Mouse (Mus musculus) hindbrain, embryonic 13.5 days (tissue): Measurements from ENCODE around the gene Caly. TPM values are rescaled to one million over a fixed set of nuclear protein-coding genes. Genes with fewer than 3 reads are reported as not detected.

Experiments
- ATAC-seq: fragments of 200-750 bp; cut with Nextera tagmentation; 2 replicates; pipeline ENCODE4 v1.8.0; 2017; ENCODE audit warnings: moderate TSS enrichment; ENCODE audit not compliant: low FRiP score
- H3K27ac ChIP-seq: fragments of 300-500 bp; sonication (generic); 2 replicates; pipeline ENCODE4 v1.5.1; 2015; ENCODE audit warnings: inconsistent platforms, mild to moderate bottlenecking, moderate library complexity
- H3K27me3 ChIP-seq: fragments of 300-500 bp; sonication (generic); 2 replicates; pipeline ENCODE4 v1.6.1; 2015; ENCODE audit warnings: mild to moderate bottlenecking, inconsistent platforms
- H3K36me3 ChIP-seq: fragments of 300-500 bp; sonication (generic); 2 replicates; pipeline ENCODE4 v1.6.1; 2015; ENCODE audit warnings: mild to moderate bottlenecking, inconsistent platforms
- H3K4me1 ChIP-seq: fragments of 300-500 bp; sonication (generic); replicated peaks from 2 replicates; pipeline ENCODE4 v1.6.1; 2015; ENCODE audit warnings: inconsistent platforms
- H3K4me2 ChIP-seq: fragments of 300-500 bp; sonication (generic); 2 replicates; pipeline ENCODE4 v1.6.1; 2015; ENCODE audit warnings: inconsistent platforms, mild to moderate bottlenecking, moderate library complexity
- H3K4me3 ChIP-seq: fragments of 300-500 bp; sonication (generic); 2 replicates; pipeline ENCODE4 v1.5.1; 2015; ENCODE audit warnings: mild to moderate bottlenecking, inconsistent platforms
- H3K9ac ChIP-seq: fragments of 300-500 bp; sonication (generic); 2 replicates; pipeline ENCODE4 v1.6.1; 2015; ENCODE audit warnings: mild to moderate bottlenecking, inconsistent platforms
- H3K9me3 ChIP-seq: fragments of 300-500 bp; sonication (generic); 2 replicates; pipeline ENCODE4 v1.6.1; 2016; ENCODE audit warnings: inconsistent platforms
- WGBS: fragments of 180-500 bp; shearing (Covaris S2); methylation state at CpG from one replicate; pipeline ENCODE4 v1.1.7; 2015; 5-methylcytosine and 5-hydroxymethylcytosine counted together
- polyA plus RNA-seq: library from polyadenylated mRNA; unstranded; fragments of >200 nt; fragmentation: Nextera tagmentation; extraction: Ambion mirVana; gene quantifications from 2 replicates; pipeline ENCODE4 v1.2.1, GENCODE M21; 2015

Gene Caly
- polyA plus RNA-seq, 1 experiment from 2014 or later, result 105 TPM

GRCm38 (mm10) chr7:140080503-140081156, 1.7 kb downstream of the Caly start:
- no peaks in the 10 kb centered on the region for H3K9me3 ChIP-seq
- peak overlapping the region; percentile 47 for H3K4me3 ChIP-seq
- peaks cover 6% of the 10 kb centered on the region for H3K27me3 ChIP-seq
- H3K4me2 ChIP-seq, result peak overlapping the region; percentile 79
- no peaks in the 10 kb centered on the region for H3K36me3 ChIP-seq
- peaks cover 36% of the 10 kb centered on the region for H3K4me1 ChIP-seq
- peak overlapping the region; percentile 94 for H3K27ac ChIP-seq
- ATAC-seq, result peak; percentile 71
- WGBS, result 2% methylated on average over 24 of the region's 24 CpGs
- peak overlapping the region; percentile 83 for H3K9ac ChIP-seq

DNA sequence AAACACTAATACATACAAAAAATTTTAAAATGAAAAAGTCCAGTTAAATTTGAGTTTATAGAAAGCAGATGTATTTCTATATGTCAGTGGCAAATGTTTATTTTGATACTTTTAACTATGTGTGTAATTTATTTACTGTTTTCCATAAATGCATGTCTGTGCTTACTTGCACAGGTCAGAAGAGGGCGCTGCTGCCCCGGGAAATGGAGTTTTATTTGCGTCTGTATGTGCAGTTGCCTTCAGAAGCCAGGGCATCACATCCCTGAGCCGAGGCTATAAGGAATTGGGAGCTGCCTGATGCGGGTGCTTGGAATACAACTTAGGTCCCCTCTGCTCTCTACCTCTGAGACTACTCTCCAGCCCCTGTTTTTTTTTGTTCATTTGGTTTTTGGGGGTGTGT, 3.6 kb downstream of the Caly start:
- ATAC-seq, result no peak
- Histone ChIP-seq H3K4me2 (no peak overlapping the region), H3K9ac (no peak overlapping the region), H3K27ac (peak overlapping the region; percentile 94; the same call in 1 of the 2 replicates), H3K36me3 (peaks cover 4% of the 10 kb centered on the region), H3K4me3 (no peak overlapping the region), H3K27me3 (peaks cover 6% of the 10 kb centered on the region), H3K9me3 (no peaks in the 10 kb centered on the region), H3K4me1 (peaks cover 36% of the 10 kb centered on the region)
- 6% methylated on average over 5 of the region's 5 CpGs for WGBS

DNA sequence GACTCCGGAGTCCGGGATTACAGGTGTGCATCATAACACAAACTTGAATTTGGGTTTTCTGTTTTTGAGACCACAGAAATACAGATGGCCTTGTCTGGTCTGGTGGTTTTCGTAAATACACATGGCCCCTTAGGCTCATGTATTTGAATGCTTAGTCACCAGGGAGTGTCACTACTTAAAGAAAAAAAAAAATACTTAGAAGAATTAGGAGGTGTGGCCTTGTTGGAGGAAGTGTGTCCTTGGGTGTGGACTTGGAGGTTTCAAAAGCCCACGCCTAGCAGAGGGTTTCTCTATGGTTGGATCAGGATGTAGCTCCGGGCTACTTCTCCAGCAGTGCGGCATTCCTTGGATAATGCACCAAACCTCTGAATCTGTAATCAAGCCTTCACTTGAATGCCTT, 4.7 kb downstream of the Caly start:
- Histone ChIP-seq H3K4me3 (no peak overlapping the region), H3K4me2 (no peak overlapping the region), H3K9me3 (no peaks in the 10 kb centered on the region), H3K4me1 (peaks cover 32% of the 10 kb centered on the region), H3K27me3 (peaks cover 10% of the 10 kb centered on the region), H3K9ac (peak overlapping the region; percentile 19; the same call in 1 of the 2 replicates), H3K27ac (no peak overlapping the region), H3K36me3 (peaks cover 14% of the 10 kb centered on the region)
- 82% methylated on average over 6 of the region's 6 CpGs for WGBS
- ATAC-seq, result no peak

DNA sequence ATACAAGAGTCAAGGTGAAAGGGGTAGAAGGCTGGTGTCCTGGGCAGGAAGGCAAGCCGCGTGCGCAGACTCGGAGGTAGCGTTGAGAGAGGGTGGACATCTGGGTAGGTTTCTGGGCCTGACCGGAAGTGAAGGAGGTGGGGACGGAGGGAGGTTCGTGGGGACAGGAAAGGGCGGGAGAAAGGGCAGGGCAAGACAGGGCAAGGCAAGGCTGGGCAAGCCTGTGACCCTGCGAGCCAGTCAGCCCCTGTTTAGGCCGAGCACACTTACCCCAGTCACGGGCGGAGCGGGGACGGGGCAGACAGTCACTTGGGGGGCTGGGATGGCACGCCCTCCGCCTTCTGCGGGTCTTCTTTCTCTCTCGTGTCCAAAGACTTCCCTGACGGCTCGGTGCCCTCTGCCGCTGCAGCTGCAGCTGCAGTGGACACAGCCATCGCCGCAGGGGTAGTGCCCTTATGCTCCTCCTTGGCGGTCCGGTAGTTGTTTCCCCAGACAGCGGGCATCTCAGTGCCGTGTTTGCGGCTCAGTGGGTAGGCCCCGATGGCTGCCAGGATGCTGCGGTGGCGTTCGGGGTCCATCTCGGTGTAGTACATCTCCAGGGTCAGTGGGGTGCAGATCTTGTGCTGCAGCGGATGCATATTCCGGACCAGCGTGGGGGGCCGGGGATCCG, 12.2 kb downstream of the Caly start:
- peak overlapping the region; percentile 26; the same call in 1 of the 2 replicates for H3K9ac ChIP-seq
- no peaks in the 10 kb centered on the region for H3K4me1 ChIP-seq
- H3K4me3 ChIP-seq, result peak overlapping the region; percentile 17; the same call in 1 of the 2 replicates
- peaks cover 43% of the 10 kb centered on the region for H3K36me3 ChIP-seq
- ATAC-seq, result no peak
- H3K9me3 ChIP-seq, result no peaks in the 10 kb centered on the region
- peak overlapping the region; percentile 38 for H3K4me2 ChIP-seq
- peaks cover 44% of the 10 kb centered on the region for H3K27me3 ChIP-seq
- WGBS, result 40% methylated on average over 39 of the region's 39 CpGs
- H3K27ac ChIP-seq, result no peak overlapping the region

DNA sequence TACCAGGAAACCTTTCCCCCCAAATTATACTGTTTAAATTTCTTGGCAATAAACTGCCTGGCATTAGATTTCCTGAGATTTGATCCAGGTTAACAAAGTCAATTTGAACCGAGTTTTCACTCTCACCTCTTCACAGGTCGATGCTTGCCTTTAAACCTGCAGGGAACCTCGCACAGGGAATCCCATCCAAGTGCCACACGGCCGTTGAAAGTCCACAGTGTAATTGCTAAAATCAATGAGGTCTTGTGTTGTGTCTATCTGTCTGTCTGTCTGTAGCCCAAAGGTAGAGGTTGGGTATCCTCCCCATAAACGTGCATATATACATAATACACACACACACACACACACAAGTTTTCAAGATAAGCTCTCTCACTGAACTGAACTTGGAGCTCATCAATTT, 15.0 kb downstream of the Caly start:
- Histone ChIP-seq H3K27ac (no peak overlapping the region), H3K27me3 (peaks cover 51% of the 10 kb centered on the region), H3K9me3 (no peaks in the 10 kb centered on the region), H3K4me1 (peaks cover 5% of the 10 kb centered on the region; the same call in 1 of the 2 replicates), H3K9ac (no peak overlapping the region), H3K36me3 (peaks cover 26% of the 10 kb centered on the region), H3K4me2 (no peak overlapping the region), H3K4me3 (no peak overlapping the region)
- 73% methylated on average over 6 of the region's 6 CpGs for WGBS
- no peak for ATAC-seq

GRCm38 (mm10) chr7:140063092-140063491, 19.3 kb downstream of the Caly start:
- 18% methylated on average over 7 of the region's 7 CpGs for WGBS
- H3K4me3 ChIP-seq, result no peak overlapping the region
- H3K27me3 ChIP-seq, result peaks cover 43% of the 10 kb centered on the region
- H3K36me3 ChIP-seq, result no peaks in the 10 kb centered on the region
- H3K27ac ChIP-seq, result no peak overlapping the region
- no peak overlapping the region for H3K9ac ChIP-seq
- peaks cover 48% of the 10 kb centered on the region for H3K4me1 ChIP-seq
- H3K9me3 ChIP-seq, result no peaks in the 10 kb centered on the region
- ATAC-seq, result no peak
- no peak overlapping the region for H3K4me2 ChIP-seq

GRCm38 (mm10) chr7:140062307-140062706, 20.0 kb downstream of the Caly start:
- Histone ChIP-seq H3K4me1 (peaks cover 56% of the 10 kb centered on the region), H3K9ac (no peak overlapping the region), H3K36me3 (no peaks in the 10 kb centered on the region), H3K27ac (peak overlapping the region; percentile 14; the same call in 1 of the 2 replicates), H3K27me3 (peaks cover 40% of the 10 kb centered on the region), H3K4me3 (no peak overlapping the region), H3K9me3 (no peaks in the 10 kb centered on the region), H3K4me2 (peak overlapping the region; percentile 73; the same call in 1 of the 2 replicates)
- WGBS, result 7% methylated on average over 11 of the region's 11 CpGs
- no peak; the same call in 1 of the 2 replicates for ATAC-seq

GRCm38 (mm10) chr7:140061832-140062130, 20.6 kb downstream of the Caly start:
- no peaks in the 10 kb centered on the region for H3K9me3 ChIP-seq
- peaks cover 60% of the 10 kb centered on the region for H3K4me1 ChIP-seq
- no peak for ATAC-seq
- peak overlapping the region; percentile 72 for H3K9ac ChIP-seq
- peaks cover 40% of the 10 kb centered on the region for H3K27me3 ChIP-seq
- peak overlapping the region; percentile 14; the same call in 1 of the 2 replicates for H3K27ac ChIP-seq
- peak overlapping the region; percentile 36 for H3K4me3 ChIP-seq
- WGBS, result 2% methylated on average over 6 of the region's 6 CpGs
- H3K36me3 ChIP-seq, result no peaks in the 10 kb centered on the region
- H3K4me2 ChIP-seq, result peak overlapping the region; percentile 73

DNA sequence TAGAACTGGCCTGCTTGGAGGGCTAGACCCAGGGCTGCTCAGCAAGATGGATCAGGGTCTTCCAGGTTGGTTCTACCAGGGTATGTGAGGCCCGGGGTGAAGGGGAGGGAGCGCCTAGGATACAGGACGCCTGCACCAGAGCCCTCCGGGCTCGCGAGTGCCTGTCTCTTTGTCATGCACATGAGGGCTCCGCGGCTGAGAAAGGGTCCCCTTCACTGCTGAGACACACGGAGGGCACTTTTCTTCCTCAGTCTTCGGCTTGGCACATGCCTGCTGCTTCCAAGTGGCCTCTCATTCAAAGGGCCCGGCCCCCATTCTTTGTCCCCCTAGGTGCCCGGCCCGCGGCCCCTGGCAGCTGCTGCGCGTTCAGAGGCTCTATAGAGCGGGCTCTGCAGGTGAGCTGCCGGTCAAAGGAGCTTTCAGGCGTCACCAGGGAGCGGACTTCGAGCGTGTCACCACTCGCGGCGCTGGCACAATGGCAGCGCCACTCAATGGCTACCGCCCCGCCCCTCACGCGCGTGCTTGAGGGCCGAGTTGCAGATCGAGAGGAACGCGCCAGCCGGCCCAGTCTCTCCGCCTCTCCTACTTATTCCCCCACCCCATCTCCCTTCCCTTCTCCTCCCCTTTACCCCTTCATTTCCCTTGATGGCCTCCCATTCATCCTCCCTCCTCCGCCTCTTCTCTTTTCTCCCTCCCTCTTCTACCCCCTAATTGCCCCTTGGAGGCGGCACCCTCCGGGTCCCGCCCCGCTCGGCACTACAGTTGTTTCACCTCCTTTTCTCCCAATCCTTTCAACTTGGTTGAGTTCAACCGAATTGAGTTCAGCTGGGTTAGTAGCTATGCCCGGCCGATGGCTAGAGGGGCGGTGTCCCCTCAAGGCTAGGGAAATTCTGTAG, 21.2 kb downstream of the Caly start:
- Histone ChIP-seq H3K27ac (peak overlapping the region; percentile 69), H3K9me3 (no peaks in the 10 kb centered on the region), H3K27me3 (peaks cover 40% of the 10 kb centered on the region), H3K9ac (peak overlapping the region; percentile 72), H3K4me1 (peaks cover 65% of the 10 kb centered on the region), H3K4me3 (peak overlapping the region; percentile 36), H3K36me3 (no peaks in the 10 kb centered on the region), H3K4me2 (peak overlapping the region; percentile 73)
- under 1% methylated on average over 47 of the region's 47 CpGs for WGBS
- ATAC-seq, result peak; percentile 46

GRCm38 (mm10) chr7:140059601-140060000, 22.7 kb downstream of the Caly start:
- H3K27me3 ChIP-seq, result peaks cover 31% of the 10 kb centered on the region
- no peak overlapping the region; the same call in 1 of the 2 replicates for H3K9ac ChIP-seq
- H3K9me3 ChIP-seq, result no peaks in the 10 kb centered on the region
- no peak for ATAC-seq
- H3K27ac ChIP-seq, result no peak overlapping the region
- 17% methylated on average over 4 of the region's 4 CpGs for whole genome bisulfite sequencing
- H3K4me2 ChIP-seq, result peak overlapping the region; percentile 13
- no peaks in the 10 kb centered on the region for H3K36me3 ChIP-seq
- peaks cover 66% of the 10 kb centered on the region for H3K4me1 ChIP-seq
- no peak overlapping the region for H3K4me3 ChIP-seq

DNA sequence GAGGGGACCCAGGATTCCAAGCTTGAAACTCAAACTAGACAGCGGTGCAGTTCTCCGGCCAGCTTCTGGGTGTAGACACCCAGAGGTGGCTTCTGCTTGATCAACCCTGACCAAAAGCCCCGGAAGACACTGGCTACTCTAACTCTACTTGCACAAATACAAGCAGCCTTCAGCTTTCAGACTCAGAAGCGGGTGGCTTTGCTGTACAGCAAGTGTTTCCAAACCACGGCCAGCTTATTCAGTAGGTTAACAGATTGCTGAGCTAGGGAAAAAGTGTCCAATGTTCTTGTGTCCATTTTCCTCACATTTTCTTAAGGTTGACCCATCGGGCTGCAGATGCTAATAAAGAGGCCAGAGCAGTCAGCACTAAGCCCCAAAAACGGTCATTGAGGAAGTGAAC, 23.8 kb downstream of the Caly start:
- peak overlapping the region; percentile 96 for H3K27ac ChIP-seq
- 6% methylated on average over 7 of the region's 7 CpGs for WGBS
- peaks cover 66% of the 10 kb centered on the region for H3K4me1 ChIP-seq
- H3K4me2 ChIP-seq, result peak overlapping the region; percentile 74
- no peaks in the 10 kb centered on the region for H3K9me3 ChIP-seq
- peak overlapping the region; percentile 51 for H3K4me3 ChIP-seq
- 0 out of 2 replicates have a peak, but pooled peaks have one; percentile 2 for ATAC-seq
- H3K27me3 ChIP-seq, result peaks cover 21% of the 10 kb centered on the region
- H3K36me3 ChIP-seq, result no peaks in the 10 kb centered on the region
- peak overlapping the region; percentile 85 for H3K9ac ChIP-seq
